Mouse (Mus musculus): ENCODE data around the gene Kank3. TPM values are rescaled to one million over a fixed set of nuclear protein-coding genes. Genes with fewer than 3 reads are reported as not detected.

The Kank3 gene
- polyA plus RNA-seq, 1 experiment from 2014 or later: 78.8 TPM

DNA sequence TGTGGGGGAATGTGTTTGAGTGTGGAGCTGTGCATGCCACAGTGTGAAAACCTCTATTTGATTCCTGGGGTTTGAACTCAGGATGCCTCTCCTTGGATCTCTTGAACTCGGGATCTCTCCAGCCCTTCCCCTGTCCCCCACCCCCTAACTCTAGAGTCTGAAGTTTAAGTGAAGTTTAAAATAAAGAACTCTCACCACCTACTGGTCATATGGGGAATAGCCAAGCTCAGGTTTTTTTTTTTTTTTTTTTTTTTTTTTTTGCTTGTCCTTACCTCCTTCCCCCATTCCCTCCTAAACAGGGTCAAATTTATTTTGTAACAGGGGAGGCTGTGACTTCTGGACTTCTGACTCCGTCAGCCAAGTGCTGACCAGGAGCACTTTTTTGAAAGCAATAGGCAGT is 8.1 kb upstream of the Kank3 start:
- ATAC-seq (ENCODE audit: low read depth): no peak
- H3K27ac ChIP-seq (ENCODE audit: low read length): no peak overlapping the region
- H3K36me3 ChIP-seq (ENCODE audit: control insufficient read depth, insufficient read depth, low read length): no peaks in the 10 kb centered on the region
- no peaks in the 10 kb centered on the region for H3K27me3 ChIP-seq (ENCODE audit: control insufficient read depth, insufficient read depth, low read depth, low read length)
- H3K4me1 ChIP-seq (replicated peaks; ENCODE audit: control insufficient read depth, insufficient read depth, low read length): 0 out of 2 replicates have a peak, but pooled peaks cover 2% of the 10 kb centered on the region
- no peak overlapping the region for H3K4me3 ChIP-seq (ENCODE audit: low read length)
- H3K9me3 ChIP-seq (ENCODE audit: control insufficient read depth, low read length): no peaks in the 10 kb centered on the region
- WGBS: 2% methylated on average over 2 of the region's 2 CpGs
- no peak overlapping the region for H3K4me2 ChIP-seq (ENCODE audit: low read depth, low read length)
- H3K9ac ChIP-seq (ENCODE audit: low read length): no peak overlapping the region

DNA sequence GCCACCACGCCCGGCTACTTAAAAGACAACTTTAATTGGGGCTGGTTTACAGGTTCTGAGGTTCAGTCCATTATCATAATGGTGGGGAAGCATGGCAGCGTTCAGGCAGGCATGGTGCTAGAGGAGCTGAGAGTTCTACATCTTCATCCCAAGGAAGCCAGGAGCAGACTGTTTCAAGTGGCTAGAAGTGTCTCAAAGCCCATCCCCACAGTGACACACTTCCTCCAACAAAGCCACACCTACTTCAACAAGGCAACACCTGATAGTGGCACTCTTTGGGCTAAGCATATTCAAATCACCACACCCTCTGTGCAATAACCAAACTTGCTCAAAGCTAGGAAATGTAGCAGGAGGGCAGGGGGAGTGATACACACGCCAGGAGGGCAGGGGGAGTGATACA is 6.1 kb upstream of the Kank3 start:
- Histone ChIP-seq H3K9ac (ENCODE audit: low read length) (no peak overlapping the region), H3K27ac (ENCODE audit: low read length) (peak overlapping the region; percentile 82), H3K36me3 (ENCODE audit: control insufficient read depth, insufficient read depth, low read length) (no peaks in the 10 kb centered on the region), H3K4me1 (replicated peaks; ENCODE audit: control insufficient read depth, insufficient read depth, low read length) (0 out of 2 replicates have a peak, but pooled peaks cover 2% of the 10 kb centered on the region), H3K27me3 (ENCODE audit: control insufficient read depth, insufficient read depth, low read depth, low read length) (no peaks in the 10 kb centered on the region), H3K4me2 (ENCODE audit: low read depth, low read length) (no peak overlapping the region), H3K9me3 (ENCODE audit: control insufficient read depth, low read length) (no peaks in the 10 kb centered on the region), H3K4me3 (ENCODE audit: low read length) (no peak overlapping the region)
- 56% methylated on average over 4 of the region's 4 CpGs for WGBS
- peak; percentile 69 for ATAC-seq (ENCODE audit: low read depth)

DNA sequence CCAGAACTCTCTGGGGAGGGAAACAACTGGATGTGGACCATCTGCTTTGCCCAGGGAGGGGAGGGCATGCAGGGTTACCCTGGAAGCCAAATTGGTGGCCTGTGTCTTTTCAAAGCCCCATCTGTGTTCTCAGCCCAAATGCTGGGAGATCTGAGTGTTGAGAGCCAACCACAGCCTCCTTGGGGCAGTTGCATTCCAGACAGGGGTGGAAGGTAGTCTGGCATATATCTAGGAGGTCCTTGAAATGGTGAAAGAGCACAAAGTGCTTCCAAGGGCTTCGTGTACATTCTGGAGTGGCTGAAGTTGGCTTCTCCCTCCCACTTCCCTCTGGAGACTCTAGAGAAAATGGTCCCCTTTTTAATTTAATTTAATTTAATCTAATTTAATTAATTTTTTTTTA is 5.6 kb upstream of the Kank3 start:
- Histone ChIP-seq H3K4me3 (ENCODE audit: low read length) (no peak overlapping the region), H3K4me1 (replicated peaks; ENCODE audit: control insufficient read depth, insufficient read depth, low read length) (0 out of 2 replicates have a peak, but pooled peaks cover 2% of the 10 kb centered on the region), H3K4me2 (ENCODE audit: low read depth, low read length) (no peak overlapping the region), H3K9ac (ENCODE audit: low read length) (no peak overlapping the region), H3K36me3 (ENCODE audit: control insufficient read depth, insufficient read depth, low read length) (no peaks in the 10 kb centered on the region), H3K27me3 (ENCODE audit: control insufficient read depth, insufficient read depth, low read depth, low read length) (no peaks in the 10 kb centered on the region), H3K9me3 (ENCODE audit: control insufficient read depth, low read length) (no peaks in the 10 kb centered on the region), H3K27ac (ENCODE audit: low read length) (peak overlapping the region; percentile 82)
- WGBS: 25% methylated on average over 1 of the region's 1 CpGs
- ATAC-seq (ENCODE audit: low read depth): peak; percentile 90

DNA sequence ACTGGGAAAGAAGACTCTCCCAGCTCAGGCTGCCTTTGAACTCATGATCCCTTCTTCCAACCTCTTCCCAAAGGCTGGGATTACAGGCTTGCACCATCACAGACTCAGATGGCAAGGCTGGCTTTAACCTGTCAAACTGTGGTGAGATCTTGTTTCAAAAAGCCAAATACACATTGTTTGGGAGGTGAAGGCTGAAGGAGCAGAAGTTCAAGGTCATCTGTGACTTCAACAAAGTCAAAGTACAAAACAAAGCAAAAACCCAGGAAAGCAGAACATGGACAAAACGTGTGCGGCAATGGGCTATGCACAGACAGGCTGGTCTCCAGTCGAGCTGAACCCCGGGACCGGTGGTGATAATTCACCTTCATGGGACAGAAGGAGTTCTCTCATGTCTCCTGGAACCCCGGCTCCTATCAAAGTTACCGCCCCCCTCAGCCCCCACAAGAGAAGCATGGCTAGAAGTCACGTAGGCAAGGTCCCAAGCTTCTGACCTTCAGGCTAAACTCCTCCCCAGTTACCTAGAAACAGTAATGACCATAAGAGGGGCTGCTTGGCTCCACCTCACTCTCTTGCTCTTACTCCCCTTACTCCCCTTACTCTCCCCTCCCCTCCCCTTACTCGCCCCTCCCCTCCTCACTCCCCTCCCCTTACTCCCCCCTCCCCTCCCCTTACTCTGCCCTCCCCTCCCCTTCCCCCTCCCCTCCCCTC is 3.0 kb upstream of the Kank3 start:
- H3K9ac ChIP-seq (ENCODE audit: low read length): no peak overlapping the region
- no peaks in the 10 kb centered on the region for H3K9me3 ChIP-seq (ENCODE audit: control insufficient read depth, low read length)
- H3K27me3 ChIP-seq (ENCODE audit: control insufficient read depth, insufficient read depth, low read depth, low read length): no peaks in the 10 kb centered on the region
- 47% methylated on average over 8 of the region's 9 CpGs for WGBS
- H3K4me3 ChIP-seq (ENCODE audit: low read length): no peak overlapping the region
- no peaks in the 10 kb centered on the region for H3K36me3 ChIP-seq (ENCODE audit: control insufficient read depth, insufficient read depth, low read length)
- no peak overlapping the region for H3K4me2 ChIP-seq (ENCODE audit: low read depth, low read length)
- H3K4me1 ChIP-seq (replicated peaks; ENCODE audit: control insufficient read depth, insufficient read depth, low read length): peaks cover 9% of the 10 kb centered on the region
- no peak for ATAC-seq (ENCODE audit: low read depth)
- no peak overlapping the region for H3K27ac ChIP-seq (ENCODE audit: low read length)

DNA sequence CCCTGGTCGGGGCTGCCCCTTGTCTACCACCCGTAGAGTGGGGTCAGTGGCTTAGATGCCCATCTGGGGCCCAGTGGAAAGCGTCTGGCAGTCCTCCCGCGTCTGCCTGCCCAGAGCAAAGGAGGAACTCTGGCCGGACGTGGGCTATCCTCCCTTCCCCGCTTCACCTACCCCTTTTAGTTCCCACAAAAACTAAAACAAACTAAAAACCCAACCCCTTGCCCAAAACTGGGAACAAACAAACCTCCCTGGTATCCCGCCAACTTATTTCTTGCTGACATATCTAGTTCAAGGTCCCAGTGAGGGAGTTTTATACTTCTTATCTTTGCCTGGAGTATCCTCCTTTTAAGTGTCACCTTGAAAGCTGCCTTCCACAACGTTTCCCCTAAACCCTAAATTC is 2.1 kb upstream of the Kank3 start:
- peak overlapping the region; percentile 30; the same call in 1 of the 2 replicates for H3K9ac ChIP-seq (ENCODE audit: low read length)
- no peaks in the 10 kb centered on the region for H3K9me3 ChIP-seq (ENCODE audit: control insufficient read depth, low read length)
- H3K4me1 ChIP-seq (replicated peaks; ENCODE audit: control insufficient read depth, insufficient read depth, low read length): peaks cover 11% of the 10 kb centered on the region
- H3K27me3 ChIP-seq (ENCODE audit: control insufficient read depth, insufficient read depth, low read depth, low read length): no peaks in the 10 kb centered on the region
- 26% methylated on average over 10 of the region's 10 CpGs for WGBS
- H3K27ac ChIP-seq (ENCODE audit: low read length): no peak overlapping the region
- H3K36me3 ChIP-seq (ENCODE audit: control insufficient read depth, insufficient read depth, low read length): no peaks in the 10 kb centered on the region
- H3K4me3 ChIP-seq (ENCODE audit: low read length): no peak overlapping the region
- no peak for ATAC-seq (ENCODE audit: low read depth)
- no peak overlapping the region for H3K4me2 ChIP-seq (ENCODE audit: low read depth, low read length)

DNA sequence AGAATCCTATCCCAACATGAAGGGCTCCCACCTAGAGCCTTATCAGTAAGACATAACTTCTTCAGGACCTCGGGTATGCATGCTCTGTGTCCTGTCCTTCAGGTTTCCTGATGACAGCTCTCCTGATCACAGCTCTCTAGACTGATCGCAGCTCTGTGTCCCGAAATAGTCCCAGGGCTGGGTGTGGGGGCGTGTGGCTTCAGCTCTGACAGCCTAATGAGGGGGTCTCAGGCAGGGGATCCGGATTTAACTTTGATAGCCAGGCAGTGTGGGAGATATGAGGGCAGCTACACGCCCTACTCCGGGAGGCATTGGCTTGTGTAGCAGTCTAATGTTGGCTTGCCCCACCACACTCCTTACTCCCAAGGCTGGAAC is 810 bp downstream of the Kank3 start:
- Histone ChIP-seq H3K27me3 (ENCODE audit: control insufficient read depth, insufficient read depth, low read depth, low read length) (no peaks in the 10 kb centered on the region), H3K4me2 (ENCODE audit: low read depth, low read length) (peak overlapping the region; percentile 94), H3K9ac (ENCODE audit: low read length) (peak overlapping the region; percentile 77), H3K36me3 (ENCODE audit: control insufficient read depth, insufficient read depth, low read length) (no peaks in the 10 kb centered on the region), H3K4me3 (ENCODE audit: low read length) (peak overlapping the region; percentile 76), H3K9me3 (ENCODE audit: control insufficient read depth, low read length) (no peaks in the 10 kb centered on the region), H3K27ac (ENCODE audit: low read length) (peak overlapping the region; percentile 69), H3K4me1 (replicated peaks; ENCODE audit: control insufficient read depth, insufficient read depth, low read length) (peaks cover 12% of the 10 kb centered on the region)
- WGBS: 6% methylated on average over 7 of the region's 7 CpGs
- peak; percentile 1; the same call in 1 of the 2 replicates for ATAC-seq (ENCODE audit: low read depth)

DNA sequence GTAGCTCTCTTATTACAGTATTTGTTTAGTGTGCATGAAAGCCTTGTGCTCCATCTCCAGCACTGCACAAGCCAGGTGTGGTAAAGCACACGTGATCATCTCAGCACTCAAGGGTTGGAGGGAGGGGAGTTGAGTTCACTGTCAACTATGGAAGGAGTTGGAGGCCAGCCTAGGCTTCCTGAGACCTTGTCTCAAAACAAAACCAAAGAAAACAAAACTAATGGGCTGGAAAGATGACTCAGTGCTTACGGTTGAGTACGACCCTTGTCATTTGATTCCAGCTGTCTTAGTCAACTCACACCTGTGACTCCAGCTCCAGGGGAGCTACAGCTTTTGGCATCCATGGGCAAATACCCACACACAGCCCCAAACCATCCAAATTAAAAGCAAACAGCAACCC is 2.2 kb downstream of the Kank3 start:
- Histone ChIP-seq H3K36me3 (ENCODE audit: control insufficient read depth, insufficient read depth, low read length) (no peaks in the 10 kb centered on the region), H3K9ac (ENCODE audit: low read length) (peak overlapping the region; percentile 40; the same call in 1 of the 2 replicates), H3K27ac (ENCODE audit: low read length) (peak overlapping the region; percentile 70), H3K4me1 (replicated peaks; ENCODE audit: control insufficient read depth, insufficient read depth, low read length) (peaks cover 19% of the 10 kb centered on the region), H3K9me3 (ENCODE audit: control insufficient read depth, low read length) (no peaks in the 10 kb centered on the region), H3K4me3 (ENCODE audit: low read length) (peak overlapping the region; percentile 21), H3K27me3 (ENCODE audit: control insufficient read depth, insufficient read depth, low read depth, low read length) (no peaks in the 10 kb centered on the region), H3K4me2 (ENCODE audit: low read depth, low read length) (peak overlapping the region; percentile 94)
- no peak for ATAC-seq (ENCODE audit: low read depth)
- 6% methylated on average over 3 of the region's 3 CpGs for WGBS

DNA sequence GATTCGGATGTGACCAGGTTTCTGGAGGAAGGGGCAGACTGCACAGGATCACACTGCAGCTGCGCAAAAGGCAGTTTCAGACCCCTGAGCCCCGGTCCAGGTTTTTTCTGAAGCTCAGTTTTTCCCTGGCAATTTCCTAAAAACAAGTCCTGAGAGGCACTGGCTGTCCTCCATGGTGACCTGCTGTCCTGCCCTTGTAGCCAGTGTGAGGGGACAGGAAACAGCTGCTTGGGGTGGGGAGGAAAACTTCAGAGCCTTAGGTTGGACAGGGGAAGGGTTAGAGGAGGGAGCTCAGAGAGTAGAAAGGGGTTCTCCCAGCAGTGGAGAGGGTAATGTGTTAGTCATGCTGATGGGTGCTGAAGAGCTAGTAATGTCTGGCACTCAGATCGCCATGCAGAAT is 2.7 kb downstream of the Kank3 start:
- H3K36me3 ChIP-seq (ENCODE audit: control insufficient read depth, insufficient read depth, low read length): no peaks in the 10 kb centered on the region
- ATAC-seq (ENCODE audit: low read depth): peak; percentile 23; the same call in 1 of the 2 replicates
- H3K27me3 ChIP-seq (ENCODE audit: control insufficient read depth, insufficient read depth, low read depth, low read length): no peaks in the 10 kb centered on the region
- WGBS: 28% methylated on average over 4 of the region's 4 CpGs
- no peaks in the 10 kb centered on the region for H3K9me3 ChIP-seq (ENCODE audit: control insufficient read depth, low read length)
- peaks cover 22% of the 10 kb centered on the region for H3K4me1 ChIP-seq (replicated peaks; ENCODE audit: control insufficient read depth, insufficient read depth, low read length)
- H3K4me2 ChIP-seq (ENCODE audit: low read depth, low read length): peak overlapping the region; percentile 94
- H3K9ac ChIP-seq (ENCODE audit: low read length): peak overlapping the region; percentile 40; the same call in 1 of the 2 replicates
- H3K27ac ChIP-seq (ENCODE audit: low read length): peak overlapping the region; percentile 70
- H3K4me3 ChIP-seq (ENCODE audit: low read length): peak overlapping the region; percentile 21

DNA sequence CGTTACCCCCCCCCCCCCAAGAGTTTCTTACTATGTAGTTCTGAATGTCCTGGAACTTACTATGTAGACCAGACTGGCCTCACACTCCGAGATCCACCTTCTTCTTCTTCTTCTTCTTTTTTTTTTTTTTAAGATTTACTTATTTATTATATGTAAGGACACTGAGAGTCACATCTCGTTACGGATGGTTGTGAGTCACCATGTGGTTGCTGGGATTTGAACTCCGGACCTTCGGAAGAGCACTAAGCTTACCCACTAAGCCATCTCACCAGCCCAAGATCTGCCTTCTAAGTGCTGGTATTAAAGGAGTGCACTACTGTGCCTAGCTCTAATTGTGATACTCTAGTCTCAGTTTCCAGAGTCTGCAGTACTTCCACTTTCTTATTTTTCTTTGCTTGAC is 5.1 kb downstream of the Kank3 start:
- H3K27ac ChIP-seq (ENCODE audit: low read length): no peak overlapping the region
- no peak overlapping the region for H3K9ac ChIP-seq (ENCODE audit: low read length)
- no peak overlapping the region for H3K4me2 ChIP-seq (ENCODE audit: low read depth, low read length)
- H3K4me1 ChIP-seq (replicated peaks; ENCODE audit: control insufficient read depth, insufficient read depth, low read length): peaks cover 26% of the 10 kb centered on the region
- ATAC-seq (ENCODE audit: low read depth): no peak
- H3K9me3 ChIP-seq (ENCODE audit: control insufficient read depth, low read length): no peaks in the 10 kb centered on the region
- peaks cover 13% of the 10 kb centered on the region for H3K36me3 ChIP-seq (ENCODE audit: control insufficient read depth, insufficient read depth, low read length)
- H3K27me3 ChIP-seq (ENCODE audit: control insufficient read depth, insufficient read depth, low read depth, low read length): no peaks in the 10 kb centered on the region
- 81% methylated on average over 6 of the region's 6 CpGs for WGBS
- H3K4me3 ChIP-seq (ENCODE audit: low read length): no peak overlapping the region

Measured in lung, embryonic 16.5 days (tissue).